Mouse (Mus musculus) limb, embryonic 13.5 days (tissue): ENCODE results near the gene Fkbp3. TPM values are rescaled to one million over a fixed set of nuclear protein-coding genes. Genes with fewer than 3 reads are reported as not detected.

Source experiments
- ATAC-seq: fragments of 200-750 bp; cut with Nextera tagmentation; 2 replicates; pipeline ENCODE4 v1.8.0; 2017; ENCODE audit warnings: low read depth, moderate number of reproducible peaks, moderate TSS enrichment; ENCODE audit not compliant: low FRiP score
- H3K27ac ChIP-seq: fragments of 300-500 bp; sonication (generic); 2 replicates; pipeline ENCODE4 v1.5.1; 2015; ENCODE audit warnings: inconsistent platforms, mild to moderate bottlenecking, moderate library complexity
- H3K27me3 ChIP-seq: fragments of 300-500 bp; sonication (generic); 2 replicates; pipeline ENCODE4 v1.6.1; 2015; ENCODE audit warnings: mild to moderate bottlenecking, inconsistent platforms
- H3K36me3 ChIP-seq: fragments of 300-500 bp; sonication (generic); 2 replicates; pipeline ENCODE4 v1.6.1; 2015; ENCODE audit warnings: inconsistent platforms, mild to moderate bottlenecking, moderate library complexity
- H3K4me1 ChIP-seq: fragments of 300-500 bp; sonication (generic); 2 replicates; pipeline ENCODE4 v1.6.1; 2015; ENCODE audit warnings: inconsistent platforms
- H3K4me2 ChIP-seq: fragments of 300-500 bp; sonication (generic); replicated peaks from 2 replicates; pipeline ENCODE4 v1.6.1; 2015; ENCODE audit warnings: inconsistent platforms, mild to moderate bottlenecking, moderate library complexity
- H3K4me3 ChIP-seq: fragments of 300-500 bp; sonication (generic); 2 replicates; pipeline ENCODE4 v1.5.1; 2015; ENCODE audit warnings: moderate library complexity, mild to moderate bottlenecking, inconsistent platforms
- H3K9ac ChIP-seq: fragments of 300-500 bp; sonication (generic); 2 replicates; pipeline ENCODE4 v1.6.1; 2015; ENCODE audit warnings: mild to moderate bottlenecking, inconsistent platforms
- H3K9me3 ChIP-seq: fragments of 300-500 bp; sonication (generic); 2 replicates; pipeline ENCODE4 v1.6.1; 2016; ENCODE audit warnings: inconsistent platforms
- WGBS: fragments of 180-500 bp; shearing (Covaris S2); methylation state at CpG from one replicate; pipeline ENCODE4 v1.1.7; 2015; 5-methylcytosine and 5-hydroxymethylcytosine counted together
- polyA plus RNA-seq: library from polyadenylated mRNA; unstranded; fragments of >200 nt; fragmentation: Nextera tagmentation; extraction: Ambion mirVana; gene quantifications from 2 replicates; pipeline ENCODE4 v1.2.1, GENCODE M21; 2015

The Fkbp3 gene
- polyA plus RNA-seq, 1 experiment from 2014 or later = 520 TPM

DNA sequence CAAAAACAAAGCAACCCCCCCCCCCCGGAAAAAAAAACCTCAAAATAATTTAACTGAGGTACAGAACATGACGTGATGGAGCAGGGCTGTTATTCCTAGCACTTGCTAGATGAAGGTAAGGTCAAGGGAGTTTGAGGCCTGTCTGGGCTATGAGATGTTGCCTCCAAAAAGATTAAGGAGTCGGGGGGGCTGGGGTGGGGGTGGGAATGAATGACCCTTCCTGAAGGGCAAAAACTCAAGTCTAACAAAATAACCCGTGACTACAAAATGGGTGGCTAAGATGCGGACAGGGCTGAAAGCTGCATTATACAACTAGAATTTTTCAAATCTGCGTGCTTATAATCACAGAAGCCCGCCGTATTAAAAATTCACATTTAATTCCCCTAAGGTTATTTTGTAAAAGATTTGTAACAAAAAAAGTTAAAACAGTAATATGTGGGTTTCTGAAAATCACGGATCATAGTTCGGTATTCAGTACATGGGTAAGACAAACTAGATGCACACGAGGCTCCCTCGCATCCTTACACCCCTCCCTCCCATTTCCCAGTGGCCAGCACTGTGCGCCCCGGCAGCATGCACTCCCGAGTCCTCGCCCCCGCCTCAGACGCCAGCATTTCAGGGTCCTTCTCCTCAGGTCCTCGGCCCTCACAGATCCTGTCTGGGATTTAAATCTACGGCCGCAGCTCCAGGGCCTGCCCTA is 746 bp downstream of the Fkbp3 start:
- Histone ChIP-seq H3K9me3 (no peaks in the 10 kb centered on the region), H3K36me3 (peaks cover 21% of the 10 kb centered on the region), H3K4me3 (peak overlapping the region; percentile 84), H3K4me1 (peaks cover 30% of the 10 kb centered on the region), H3K9ac (peak overlapping the region; percentile 89), H3K27me3 (no peaks in the 10 kb centered on the region), H3K27ac (peak overlapping the region; percentile 94), H3K4me2 (peak overlapping the region; percentile 88)
- ATAC-seq = peak; percentile 66
- 5% methylated on average over 21 of the region's 21 CpGs for WGBS

DNA sequence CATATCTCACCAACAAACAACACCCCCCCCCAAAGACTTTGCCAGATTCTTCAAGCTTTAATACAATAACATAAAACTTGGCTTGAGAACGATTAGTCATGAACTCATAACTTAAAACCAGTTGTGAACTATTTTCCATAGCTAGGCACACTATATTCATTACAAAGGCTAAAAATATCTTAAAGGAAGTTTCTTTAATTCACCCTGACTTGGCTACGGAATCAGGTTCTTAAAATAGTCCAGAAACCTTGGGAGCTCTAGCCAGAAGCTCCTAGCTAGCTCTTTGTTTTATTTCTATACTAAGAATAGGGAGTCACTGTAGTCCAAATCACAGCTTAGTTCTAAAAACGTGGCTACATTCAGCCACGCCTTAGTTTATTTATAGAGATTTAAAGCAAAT is 5.4 kb downstream of the Fkbp3 start:
- H3K36me3 ChIP-seq = peaks cover 57% of the 10 kb centered on the region
- ATAC-seq = no peak

DNA sequence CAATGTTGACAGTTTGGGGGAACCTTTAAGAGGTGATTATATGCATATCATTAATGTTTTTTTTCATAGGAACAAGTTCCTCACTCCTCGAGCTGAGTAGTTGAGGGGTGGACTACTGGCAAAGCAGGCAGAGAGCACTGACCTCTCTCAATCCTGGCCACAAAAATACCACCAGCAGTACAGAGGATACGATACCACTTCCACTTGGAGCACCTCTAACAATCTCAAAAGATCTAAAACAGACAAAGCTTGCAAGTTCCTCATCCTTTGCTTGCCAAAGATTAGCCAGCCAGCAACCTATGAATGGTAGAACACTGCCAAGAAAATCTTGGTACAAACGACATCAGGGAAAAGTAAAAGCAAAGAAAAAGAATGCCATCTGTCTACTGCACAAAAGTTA is 7.6 kb downstream of the Fkbp3 start:
- no peak for ATAC-seq
- H3K27ac ChIP-seq = no peak overlapping the region
- no peaks in the 10 kb centered on the region for H3K27me3 ChIP-seq
- no peak overlapping the region for H3K4me2 ChIP-seq
- WGBS = 85% methylated on average over 3 of the region's 3 CpGs
- H3K4me1 ChIP-seq = no peaks in the 10 kb centered on the region
- H3K36me3 ChIP-seq = peaks cover 67% of the 10 kb centered on the region
- no peak overlapping the region for H3K4me3 ChIP-seq
- no peaks in the 10 kb centered on the region for H3K9me3 ChIP-seq
- no peak overlapping the region for H3K9ac ChIP-seq

More for the DNA sequence above, 5.4 kb downstream of the Fkbp3 start:
- no peak overlapping the region for H3K27ac ChIP-seq
- H3K9me3 ChIP-seq = no peaks in the 10 kb centered on the region
- H3K27me3 ChIP-seq = no peaks in the 10 kb centered on the region
- peaks cover 7% of the 10 kb centered on the region; the same call in 1 of the 2 replicates for H3K4me1 ChIP-seq
- 69% methylated on average over 4 of the region's 4 CpGs for WGBS
- H3K4me3 ChIP-seq = no peak overlapping the region
- no peak overlapping the region for H3K4me2 ChIP-seq
- H3K9ac ChIP-seq = no peak overlapping the region

DNA sequence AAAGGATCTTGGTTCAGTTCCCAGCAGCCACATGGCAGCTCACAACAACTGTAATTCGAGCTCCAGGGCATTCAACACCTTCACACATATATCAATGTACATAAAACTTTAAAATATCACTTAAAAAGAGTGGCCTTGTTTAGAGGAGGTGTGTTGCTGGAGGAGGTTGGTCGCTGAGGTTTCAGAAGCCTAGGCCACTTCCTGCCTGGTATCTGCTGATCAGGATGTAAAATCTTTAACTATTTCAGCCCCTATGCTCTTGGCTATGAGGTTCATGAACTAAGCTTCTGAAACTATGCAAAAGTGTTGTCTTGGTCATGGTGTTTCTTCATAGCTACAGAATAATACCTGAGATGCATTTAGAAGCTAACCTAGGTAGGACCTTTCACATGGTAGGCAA is 8.6 kb downstream of the Fkbp3 start:
- Histone ChIP-seq H3K4me3 (no peak overlapping the region), H3K27ac (no peak overlapping the region), H3K9ac (no peak overlapping the region), H3K4me1 (no peaks in the 10 kb centered on the region), H3K36me3 (peaks cover 76% of the 10 kb centered on the region), H3K4me2 (no peak overlapping the region), H3K9me3 (no peaks in the 10 kb centered on the region), H3K27me3 (no peaks in the 10 kb centered on the region)
- WGBS = 64% methylated on average over 2 of the region's 2 CpGs
- no peak for ATAC-seq

DNA sequence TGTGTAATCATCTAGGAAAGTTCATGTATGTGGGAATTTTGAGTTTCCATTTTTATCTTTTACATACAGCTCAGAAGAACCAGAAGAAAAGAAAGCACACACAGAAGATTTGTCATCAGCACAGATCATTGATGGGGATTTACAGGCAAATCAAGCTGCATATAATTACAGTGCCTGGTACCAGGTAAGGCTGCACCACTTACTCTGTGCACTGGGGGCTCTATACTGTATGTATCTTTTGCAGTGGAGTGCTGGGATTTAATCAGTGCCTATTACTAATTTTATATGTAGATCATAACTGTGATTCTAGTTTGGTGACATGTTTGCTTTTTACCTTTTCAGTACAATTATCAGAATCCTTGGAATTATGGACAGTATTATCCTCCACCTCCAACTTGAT is 12.7 kb downstream of the Fkbp3 start:
- no peaks in the 10 kb centered on the region for H3K4me1 ChIP-seq
- no peaks in the 10 kb centered on the region for H3K27me3 ChIP-seq
- H3K9ac ChIP-seq = no peak overlapping the region
- H3K9me3 ChIP-seq = no peaks in the 10 kb centered on the region
- H3K36me3 ChIP-seq = peaks cover 72% of the 10 kb centered on the region
- H3K4me2 ChIP-seq = no peak overlapping the region
- no peak for ATAC-seq
- H3K27ac ChIP-seq = no peak overlapping the region
- no peak overlapping the region for H3K4me3 ChIP-seq

DNA sequence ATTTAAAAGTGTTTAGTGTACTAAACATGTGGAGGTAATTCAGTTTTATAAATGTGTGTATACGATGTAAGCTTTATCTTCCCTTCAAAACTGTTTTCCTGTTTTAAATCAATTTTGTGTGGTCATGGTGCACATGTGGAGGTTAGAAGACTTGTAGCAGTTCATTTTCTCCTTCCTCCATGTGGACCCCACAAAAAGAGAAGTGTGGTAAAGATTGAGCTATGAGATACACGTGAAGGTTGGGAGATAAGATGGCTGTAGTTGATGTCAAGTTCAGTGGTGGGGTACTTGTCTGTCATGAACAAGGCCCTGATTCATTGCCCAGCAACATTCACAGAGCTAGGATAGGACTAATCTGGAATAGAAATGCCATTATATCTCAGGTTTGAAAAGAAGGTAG is 15.6 kb downstream of the Fkbp3 start:
- H3K4me2 ChIP-seq = no peak overlapping the region
- H3K36me3 ChIP-seq = peaks cover 69% of the 10 kb centered on the region
- 74% methylated on average over 2 of the region's 2 CpGs for WGBS

DNA sequence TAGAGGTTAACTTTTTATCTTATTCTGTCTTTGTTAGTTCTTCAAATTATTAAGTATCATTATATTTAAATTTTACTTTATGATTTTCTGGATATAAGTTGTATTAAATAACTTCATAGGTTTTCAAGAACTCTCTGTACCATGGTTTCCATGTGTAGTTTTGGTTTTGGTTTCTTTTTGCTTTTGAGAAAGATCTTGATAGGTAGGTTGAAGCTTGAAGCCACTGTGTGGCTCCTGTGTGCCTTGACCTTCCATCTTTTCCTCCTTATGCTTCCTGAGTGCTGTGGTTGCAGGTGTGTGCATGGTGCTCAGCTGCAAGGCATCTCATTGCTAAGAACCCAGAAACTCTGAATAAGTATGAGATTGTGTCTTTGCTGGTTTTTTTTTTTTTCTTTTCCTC is 25.0 kb downstream of the Fkbp3 start:
- Histone ChIP-seq H3K4me2 (no peak overlapping the region), H3K4me1 (no peaks in the 10 kb centered on the region), H3K4me3 (no peak overlapping the region), H3K9ac (no peak overlapping the region), H3K27me3 (no peaks in the 10 kb centered on the region), H3K36me3 (peaks cover 42% of the 10 kb centered on the region), H3K9me3 (no peaks in the 10 kb centered on the region), H3K27ac (no peak overlapping the region)
- no peak for ATAC-seq

More for the DNA sequence above, 15.6 kb downstream of the Fkbp3 start:
- no peak overlapping the region for H3K4me3 ChIP-seq
- no peaks in the 10 kb centered on the region for H3K4me1 ChIP-seq
- no peak for ATAC-seq
- no peaks in the 10 kb centered on the region for H3K9me3 ChIP-seq
- H3K27me3 ChIP-seq = no peaks in the 10 kb centered on the region
- H3K27ac ChIP-seq = no peak overlapping the region
- no peak overlapping the region for H3K9ac ChIP-seq

DNA sequence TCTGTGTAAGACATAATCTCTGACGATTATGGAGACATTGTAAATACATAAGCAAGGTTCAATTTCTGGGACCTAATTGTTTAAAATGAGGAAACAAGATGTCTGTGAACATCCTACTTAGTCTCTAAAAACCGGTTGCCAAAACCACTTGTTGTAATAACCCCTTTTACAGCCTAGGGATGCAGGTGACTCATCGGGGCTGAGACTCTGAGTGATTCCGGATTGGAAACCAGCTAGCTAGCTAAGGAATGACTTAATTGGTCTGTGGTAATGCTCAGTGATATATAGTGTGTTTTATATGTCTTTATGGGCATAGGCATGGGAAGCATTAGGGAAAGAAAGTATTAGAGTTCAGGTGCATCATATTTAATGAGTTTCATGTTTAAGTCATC is 36.3 kb downstream of the Fkbp3 start:
- Histone ChIP-seq H3K27ac (no peak overlapping the region), H3K36me3 (peaks cover 7% of the 10 kb centered on the region; the same call in 1 of the 2 replicates), H3K4me2 (peak overlapping the region; percentile 78), H3K27me3 (no peaks in the 10 kb centered on the region), H3K4me1 (peaks cover 19% of the 10 kb centered on the region), H3K9me3 (no peaks in the 10 kb centered on the region), H3K4me3 (peak overlapping the region; percentile 92), H3K9ac (peak overlapping the region; percentile 45; the same call in 1 of the 2 replicates)
- no peak for ATAC-seq
- WGBS = 12% methylated on average over 4 of the region's 4 CpGs

DNA sequence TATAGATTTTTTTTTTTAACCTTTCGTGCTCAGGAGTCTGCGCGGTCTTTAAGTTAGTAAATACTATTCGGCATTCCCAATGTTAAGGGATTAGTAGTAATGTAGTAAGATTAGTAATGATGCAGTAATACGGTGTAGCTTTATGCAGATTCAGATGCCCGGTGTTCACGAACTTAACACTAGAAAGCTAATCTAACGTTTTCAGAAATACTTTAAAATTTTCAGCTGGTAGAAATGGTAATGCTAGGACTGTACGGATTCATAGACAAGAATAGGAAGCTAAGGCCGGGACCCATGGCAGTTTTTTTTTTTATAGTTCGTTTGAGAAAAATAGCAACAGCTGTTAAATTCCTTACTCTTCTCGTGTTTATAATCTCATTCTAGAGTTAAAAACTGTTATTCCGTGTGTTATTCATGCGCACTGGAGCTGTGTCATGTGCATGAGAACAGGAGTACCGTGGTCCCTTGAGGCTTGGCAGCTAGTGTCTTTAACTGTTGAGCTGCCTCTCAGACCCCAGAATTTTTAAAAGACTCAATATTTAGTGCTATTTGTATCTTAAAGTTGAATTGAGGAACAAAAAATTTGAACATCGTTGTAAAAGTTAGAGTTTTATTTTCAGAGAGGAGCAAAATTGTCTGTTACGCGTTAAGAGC is 36.8 kb downstream of the Fkbp3 start:
- Histone ChIP-seq H3K4me2 (peak overlapping the region; percentile 78), H3K9me3 (no peaks in the 10 kb centered on the region), H3K36me3 (0 out of 2 replicates have a peak, but pooled peaks cover 4% of the 10 kb centered on the region), H3K27ac (no peak overlapping the region), H3K4me1 (peaks cover 19% of the 10 kb centered on the region), H3K27me3 (no peaks in the 10 kb centered on the region), H3K4me3 (peak overlapping the region; percentile 92), H3K9ac (peak overlapping the region; percentile 94)
- 16% methylated on average over 18 of the region's 18 CpGs for WGBS
- no peak; the same call in 1 of the 2 replicates for ATAC-seq

DNA sequence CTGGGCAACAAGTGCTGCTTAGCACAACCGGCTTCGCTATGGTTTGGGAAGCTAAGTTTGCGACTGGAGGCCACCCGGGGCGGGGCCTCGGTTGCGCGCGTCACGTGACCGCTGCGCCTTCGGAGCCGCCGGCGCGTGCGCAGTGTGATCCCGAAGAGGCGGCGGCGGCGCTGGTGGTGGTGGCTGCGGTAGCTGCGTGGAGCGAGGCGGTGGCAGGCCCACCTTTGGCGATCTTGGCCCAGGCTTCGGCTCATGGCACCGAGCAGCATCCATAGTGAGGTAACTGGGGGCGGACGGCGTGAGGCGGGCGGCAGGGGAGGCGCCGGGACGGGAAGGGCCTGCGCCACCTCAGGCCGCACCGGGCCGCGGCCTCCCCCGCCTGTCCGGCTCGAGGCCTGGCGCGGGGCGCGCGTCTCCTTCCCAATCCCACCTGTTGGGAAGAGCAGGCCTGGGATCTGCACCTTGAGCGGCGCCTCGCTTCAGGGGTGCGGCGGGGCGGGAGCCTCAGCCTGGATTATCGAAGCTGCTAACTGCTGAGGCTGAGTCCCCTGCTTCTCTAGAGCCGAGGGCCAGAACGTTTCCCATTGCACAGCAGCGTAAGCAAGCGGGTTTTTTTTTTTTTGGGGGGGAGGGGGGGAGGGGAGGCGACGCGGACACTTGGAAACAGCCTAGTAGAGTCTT is 37.5 kb downstream of the Fkbp3 start, which contains the start of gene Prpf39:
Prpf39 (plus strand) TSS at position 144 of the 681 bp plus-strand sequence.
- Histone ChIP-seq H3K36me3 (0 out of 2 replicates have a peak, but pooled peaks cover 4% of the 10 kb centered on the region), H3K4me3 (peak within 1 kb of the TSS; percentile 92), H3K4me1 (peaks cover 19% of the 10 kb centered on the region), H3K9me3 (no peaks in the 10 kb centered on the region), H3K27me3 (no peaks in the 10 kb centered on the region), H3K4me2 (peak within 1 kb of the TSS; percentile 78), H3K27ac (peak within 1 kb of the TSS; percentile 88), H3K9ac (peak within 1 kb of the TSS; percentile 94)
- peak; percentile 95 for ATAC-seq
- WGBS = under 1% methylated on average over 60 of the region's 65 CpGs

DNA sequence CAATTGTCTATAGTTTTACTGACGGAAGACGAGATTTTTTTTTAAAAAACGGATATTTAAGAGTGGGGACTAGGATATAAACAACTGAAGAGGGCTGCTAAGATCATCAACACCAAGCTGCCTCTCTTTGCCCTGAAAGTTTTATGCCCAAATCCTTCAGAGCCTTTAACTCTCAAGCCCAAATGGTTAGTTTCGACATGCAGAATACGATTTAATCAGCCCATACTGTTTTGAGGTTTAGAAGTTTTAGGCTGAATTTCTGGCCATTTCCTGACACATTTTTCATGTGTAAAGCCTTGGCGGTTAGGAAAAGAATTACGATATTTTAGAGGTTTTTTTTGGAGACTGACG is 38.0 kb downstream of the Fkbp3 start:
- Histone ChIP-seq H3K27ac (peak overlapping the region; percentile 88; the same call in 1 of the 2 replicates), H3K9ac (peak overlapping the region; percentile 94; the same call in 1 of the 2 replicates), H3K36me3 (0 out of 2 replicates have a peak, but pooled peaks cover 4% of the 10 kb centered on the region)

DNA sequence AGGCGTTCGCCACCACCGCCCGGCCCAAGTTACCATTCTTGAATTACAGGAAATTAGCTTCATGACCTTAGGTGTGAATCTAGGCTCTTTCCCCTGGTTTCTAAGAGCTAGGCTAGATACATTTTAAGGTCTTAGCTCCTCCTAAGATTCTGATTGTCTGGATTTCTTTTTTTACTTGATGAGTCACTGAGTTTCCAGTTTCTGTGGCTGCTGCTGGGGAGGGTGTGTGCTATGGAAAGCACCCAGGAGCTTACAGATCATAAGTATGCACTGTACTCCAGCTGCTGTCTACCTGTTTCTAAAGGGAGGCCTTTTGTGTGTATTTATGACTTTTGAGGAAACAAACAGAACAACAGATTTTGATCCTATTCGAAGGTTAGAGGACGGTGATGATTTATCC is 51.0 kb downstream of the Fkbp3 start:
- Histone ChIP-seq H3K36me3 (peaks cover 6% of the 10 kb centered on the region; the same call in 1 of the 2 replicates), H3K27ac (no peak overlapping the region), H3K9me3 (no peaks in the 10 kb centered on the region), H3K4me1 (no peaks in the 10 kb centered on the region), H3K4me3 (no peak overlapping the region), H3K9ac (no peak overlapping the region), H3K4me2 (no peak overlapping the region), H3K27me3 (no peaks in the 10 kb centered on the region)
- ATAC-seq = no peak
- WGBS = 96% methylated on average over 6 of the region's 6 CpGs

More for the DNA sequence above, 38.0 kb downstream of the Fkbp3 start:
- ATAC-seq = no peak
- Histone ChIP-seq H3K9me3 (no peaks in the 10 kb centered on the region), H3K4me2 (peak overlapping the region; percentile 78), H3K4me1 (peaks cover 19% of the 10 kb centered on the region), H3K4me3 (peak overlapping the region; percentile 92), H3K27me3 (no peaks in the 10 kb centered on the region)
- 47% methylated on average over 8 of the region's 8 CpGs for WGBS
